Mouse (Mus musculus) stomach, postnatal 0 days (tissue): ENCODE measurements around the gene Fam107b. TPM values are rescaled to one million over a fixed set of nuclear protein-coding genes. Genes with fewer than 3 reads are reported as not detected.
A peak's percentile ranks its signal among the peaks of the same experiment; 100 is the strongest.

Experiments
- ATAC-seq: fragments of 200-750 bp; cut with Nextera tagmentation; 2 replicates; pipeline ENCODE4 v1.8.0; 2017; ENCODE audit not compliant: low FRiP score, low TSS enrichment
- DNase-seq: peaks from one replicate; pipeline ENCODE4 v3.0.0-alpha.2; 2016; ENCODE audit warnings: low spot score
- H3K27ac ChIP-seq: fragments of 300-500 bp; sonication (generic); replicated peaks from 2 replicates; pipeline ENCODE4 v1.5.1; 2014; ENCODE audit warnings: mild to moderate bottlenecking, control low read depth
- H3K27me3 ChIP-seq: fragments of 300-500 bp; sonication (generic); 2 replicates; pipeline ENCODE4 v1.6.1; 2014; ENCODE audit warnings: low read length; ENCODE audit not compliant: control insufficient read depth, insufficient read depth
- H3K36me3 ChIP-seq: fragments of 300-500 bp; sonication (generic); 2 replicates; pipeline ENCODE4 v1.6.1; 2014; ENCODE audit warnings: low read length, mixed read lengths; ENCODE audit not compliant: control insufficient read depth, insufficient read depth
- H3K4me1 ChIP-seq: fragments of 300-500 bp; sonication (generic); replicated peaks from 2 replicates; pipeline ENCODE4 v1.6.1; 2014; ENCODE audit warnings: antibody characterized with exemption; ENCODE audit not compliant: control insufficient read depth, insufficient read depth
- H3K4me2 ChIP-seq: fragments of 300-500 bp; sonication (generic); replicated peaks from 2 replicates; pipeline ENCODE4 v1.6.1; 2014; ENCODE audit warnings: low read depth, mild to moderate bottlenecking, control low read depth, moderate library complexity
- H3K4me3 ChIP-seq: fragments of 300-500 bp; sonication (generic); 2 replicates; pipeline ENCODE4 v1.5.1; 2014; ENCODE audit warnings: low read depth, low read length, control low read depth
- H3K9ac ChIP-seq: fragments of 300-500 bp; sonication (generic); 2 replicates; pipeline ENCODE4 v1.6.1; 2014; ENCODE audit warnings: mild to moderate bottlenecking, low read length, control low read depth, mixed read lengths
- H3K9me3 ChIP-seq: fragments of 300-500 bp; sonication (generic); 2 replicates; pipeline ENCODE4 v1.6.1; 2016; ENCODE audit warnings: low read length; ENCODE audit not compliant: control insufficient read depth
- CTCF ChIP-seq: IDR thresholded peaks from 2 replicates; pipeline ENCODE4 v1.5.1; 2016; ENCODE audit warnings: antibody characterized with exemption, low read depth, mild to moderate bottlenecking, moderate library complexity
- EP300 ChIP-seq: optimal IDR thresholded peaks from 2 replicates; pipeline ENCODE3; 2016; ENCODE audit warnings: antibody characterized with exemption
- WGBS: fragments of 180-500 bp; shearing (Covaris S2); extraction: QIAGEN DNeasy Blood & Tissue Kit; methylation state at CpG from one replicate; pipeline ENCODE4 v1.1.7; 2014; 5-methylcytosine and 5-hydroxymethylcytosine counted together
- polyA plus RNA-seq: library from polyadenylated mRNA; unstranded; fragments of >200 nt; fragmentation: Nextera tagmentation; extraction: Ambion mirVana; gene quantifications from 2 replicates; pipeline ENCODE4 v1.2.1, GENCODE M21; 2015

Gene Fam107b
- polyA plus RNA-seq, 1 experiment from 2014 or later: 46.4 TPM

- no peak overlapping the region for H3K4me3 ChIP-seq
- H3K4me1 ChIP-seq: no peaks in the 10 kb centered on the region
- no peaks in the 10 kb centered on the region for H3K36me3 ChIP-seq
- no peaks in the 10 kb centered on the region for H3K9me3 ChIP-seq
- ATAC-seq (no peak), DNase-seq (no peak)
- H3K4me2 ChIP-seq: no peak overlapping the region
- no peaks in the 10 kb centered on the region for H3K27me3 ChIP-seq
- H3K9ac ChIP-seq: no peak overlapping the region
- H3K27ac ChIP-seq: no peak overlapping the region
- TF ChIP-seq CTCF: no peak
- no peak for TF ChIP-seq EP300
- WGBS: 82% methylated on average over 5 of the region's 5 CpGs
Measured at GRCm38 (mm10) chr2:3630769-3631477, 60.6 kb downstream of the Fam107b start.

DNA sequence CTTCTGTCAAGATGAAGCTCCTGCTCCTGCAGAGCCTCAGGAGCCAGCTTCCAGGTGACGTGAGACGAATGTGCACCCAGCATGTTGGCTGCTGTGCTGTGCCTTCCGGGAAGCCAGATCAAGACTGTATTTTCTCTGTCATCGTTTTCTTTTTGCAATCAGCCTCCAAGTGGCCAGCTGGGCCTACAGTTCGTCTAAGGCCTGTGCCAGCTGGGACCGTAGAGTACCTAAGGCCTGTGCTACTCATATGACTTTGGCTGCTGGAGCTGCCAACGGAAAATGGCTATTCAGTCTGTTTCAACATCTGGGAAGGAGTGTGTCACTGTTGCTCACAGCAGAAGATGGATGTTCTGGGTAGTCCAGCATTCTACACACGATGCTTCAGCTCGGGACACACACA is 62.8 kb downstream of the Fam107b start:
- Histone ChIP-seq H3K4me3 (no peak overlapping the region), H3K4me1 (no peaks in the 10 kb centered on the region), H3K36me3 (no peaks in the 10 kb centered on the region), H3K9ac (no peak overlapping the region), H3K27ac (no peak overlapping the region), H3K27me3 (no peaks in the 10 kb centered on the region), H3K4me2 (no peak overlapping the region), H3K9me3 (no peaks in the 10 kb centered on the region)
- ATAC-seq (no peak), DNase-seq (no peak)
- no peak for TF ChIP-seq CTCF
- TF ChIP-seq EP300: no peak
- 58% methylated on average over 9 of the region's 9 CpGs for WGBS

DNA sequence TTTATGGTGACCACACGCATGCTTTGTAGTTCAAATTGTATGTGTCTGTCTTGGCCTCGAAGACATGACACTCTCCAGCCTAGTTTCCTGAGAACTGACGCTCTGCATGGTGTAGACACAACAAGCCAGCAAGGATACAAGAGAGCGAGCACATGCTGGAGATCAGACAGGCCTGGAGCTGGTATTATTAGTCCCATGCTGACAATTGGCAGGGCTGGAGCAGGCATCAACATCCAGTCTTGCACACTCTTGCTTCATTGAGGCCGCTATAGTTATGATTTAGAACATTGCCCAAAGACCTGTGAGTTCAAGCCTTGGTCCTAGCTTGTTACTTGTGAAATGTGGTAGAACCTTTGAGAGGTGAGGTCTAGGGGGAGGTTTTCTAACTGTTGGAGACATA is 66.5 kb downstream of the Fam107b start:
- Histone ChIP-seq H3K4me1 (no peaks in the 10 kb centered on the region), H3K9ac (no peak overlapping the region), H3K4me3 (no peak overlapping the region), H3K36me3 (no peaks in the 10 kb centered on the region), H3K27ac (no peak overlapping the region), H3K4me2 (no peak overlapping the region), H3K27me3 (no peaks in the 10 kb centered on the region), H3K9me3 (no peaks in the 10 kb centered on the region)
- DNase-seq (no peak), ATAC-seq (no peak)
- 83% methylated on average over 5 of the region's 5 CpGs for WGBS
- no peak for TF ChIP-seq EP300
- TF ChIP-seq CTCF: no peak

GRCm38 (mm10) chr2:3641001-3641770 is 70.9 kb downstream of the Fam107b start:
- TF ChIP-seq CTCF: no peak
- TF ChIP-seq EP300: no peak
- no peaks in the 10 kb centered on the region for H3K9me3 ChIP-seq
- H3K36me3 ChIP-seq: no peaks in the 10 kb centered on the region
- WGBS: 64% methylated on average over 9 of the region's 9 CpGs
- DNase-seq: peak; percentile 20
- peak; percentile 81 for ATAC-seq
- H3K27ac ChIP-seq: no peak overlapping the region
- H3K9ac ChIP-seq: no peak overlapping the region
- no peak overlapping the region for H3K4me3 ChIP-seq
- no peak overlapping the region for H3K4me2 ChIP-seq
- no peaks in the 10 kb centered on the region for H3K4me1 ChIP-seq
- no peaks in the 10 kb centered on the region for H3K27me3 ChIP-seq

DNA sequence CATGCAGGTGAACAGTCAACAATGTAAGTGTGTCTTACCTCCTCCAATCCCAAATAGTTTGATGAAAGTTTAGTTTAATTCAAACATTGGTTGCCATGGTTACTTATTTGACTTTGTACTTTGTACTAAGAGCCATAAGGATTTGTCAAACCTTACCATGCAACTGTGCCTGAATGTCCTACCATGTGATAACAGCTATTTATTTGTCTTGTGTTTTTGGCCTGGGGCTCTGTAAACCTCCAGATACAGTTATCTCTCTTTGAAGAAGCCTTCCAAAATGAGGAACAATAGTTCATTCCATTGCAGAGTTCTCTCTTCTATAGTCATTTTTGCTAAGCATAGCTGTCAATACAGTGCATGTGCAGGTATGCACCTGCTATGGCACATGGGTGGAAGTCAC is 72.7 kb downstream of the Fam107b start:
- H3K27me3 ChIP-seq: no peaks in the 10 kb centered on the region
- no peak overlapping the region for H3K4me2 ChIP-seq
- H3K36me3 ChIP-seq: no peaks in the 10 kb centered on the region
- no peak overlapping the region for H3K27ac ChIP-seq
- no peaks in the 10 kb centered on the region for H3K9me3 ChIP-seq
- H3K4me1 ChIP-seq: no peaks in the 10 kb centered on the region
- ATAC-seq: no peak
- H3K9ac ChIP-seq: no peak overlapping the region
- no peak overlapping the region for H3K4me3 ChIP-seq
- DNase-seq: no peak
- TF ChIP-seq CTCF (no peak), EP300 (no peak)

DNA sequence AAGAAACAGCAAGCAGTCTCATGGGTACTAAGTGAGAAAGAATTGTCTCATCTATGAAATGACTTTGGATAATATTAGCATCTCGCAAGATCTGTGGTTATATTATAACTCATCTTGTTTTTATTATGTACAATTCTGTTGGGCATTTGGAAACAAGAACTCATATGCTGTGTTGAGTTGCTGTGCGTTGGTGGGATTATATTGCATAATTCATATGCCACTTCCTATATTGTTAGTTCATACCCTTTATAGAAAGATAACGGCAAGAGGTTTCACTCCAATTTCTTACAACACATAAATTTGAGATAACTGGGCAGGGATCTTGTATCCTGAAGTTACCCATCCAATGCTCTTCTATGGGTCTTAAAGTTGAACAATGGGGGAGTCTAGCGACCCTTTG is 75.5 kb downstream of the Fam107b start:
- TF ChIP-seq EP300 (no peak), CTCF (no peak)
- no peak for DNase-seq
- WGBS: 91% methylated on average over 4 of the region's 4 CpGs
- no peaks in the 10 kb centered on the region for H3K4me1 ChIP-seq
- H3K4me2 ChIP-seq: no peak overlapping the region
- H3K9ac ChIP-seq: no peak overlapping the region
- no peaks in the 10 kb centered on the region for H3K36me3 ChIP-seq
- H3K27me3 ChIP-seq: no peaks in the 10 kb centered on the region
- no peak overlapping the region for H3K4me3 ChIP-seq
- H3K27ac ChIP-seq: no peak overlapping the region
- H3K9me3 ChIP-seq: no peaks in the 10 kb centered on the region
- ATAC-seq: no peak
